Mouse (Mus musculus) erythroblast, embryonic 14.5 days (primary cell): ENCODE results near the gene Ncoa7.

Experiments used
- GATA1 ChIP-seq: IDR thresholded peaks from 2 replicates; pipeline ENCODE4 v1.6.1; 2012; ENCODE audit warnings: low read length, inconsistent platforms, mixed read lengths
- TAL1 ChIP-seq: IDR thresholded peaks from 3 replicates; pipeline ENCODE4 v1.6.1; 2012; ENCODE audit warnings: low read length, inconsistent platforms, mixed read lengths

DNA sequence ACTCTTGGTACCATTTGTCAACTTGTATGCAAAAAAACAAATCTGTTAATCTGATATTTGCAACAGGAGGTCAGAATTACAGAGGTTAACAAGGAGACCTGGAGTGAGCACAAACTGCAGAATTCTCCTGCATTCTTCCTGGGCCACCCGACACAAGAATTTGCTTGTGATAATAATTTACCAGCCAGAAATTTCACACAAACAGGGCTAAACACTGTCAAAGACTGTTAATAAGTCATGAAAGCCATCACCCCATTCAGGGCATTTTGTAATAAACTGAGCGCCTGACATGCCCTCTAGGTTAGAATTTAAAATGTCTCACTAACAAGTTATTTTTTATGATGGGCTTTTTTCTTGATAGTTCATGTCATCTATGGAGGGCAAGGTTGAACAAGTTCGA is 12.1 kb downstream of the Ncoa7 start:
- no peak for TF ChIP-seq TAL1
- TF ChIP-seq GATA1, result no peak
